Mouse (Mus musculus) MEL-GATA-1-ER (cell line): ENCODE results near the gene Gm42906.

Experiments
- DNase-seq: peaks from one replicate; pipeline ENCODE4 v3.0.0-alpha.2; 2012; ENCODE audit warnings: low read depth; ENCODE audit errors: extremely low read depth

Gm42906 gene

GRCm38 (mm10) chr5:151299576-151299975, 128.4 kb downstream of the Gm42906 start:
- DNase-seq: no peak

- DNase-seq: no peak
Observed at GRCm38 (mm10) chr5:151298371-151298770, 129.6 kb downstream of the Gm42906 start.

- no peak for DNase-seq
Observed at GRCm38 (mm10) chr5:151296244-151296643, 131.7 kb downstream of the Gm42906 start.

- no peak for DNase-seq
Observed at GRCm38 (mm10) chr5:151293591-151293990, 134.4 kb downstream of the Gm42906 start.

- DNase-seq: peak; percentile 11
Observed at GRCm38 (mm10) chr5:151292310-151292709, 135.7 kb downstream of the Gm42906 start.

- no peak for DNase-seq
Observed at GRCm38 (mm10) chr5:151286331-151286730, 141.6 kb downstream of the Gm42906 start.

- no peak for DNase-seq
Observed at GRCm38 (mm10) chr5:151279531-151279930, 148.4 kb downstream of the Gm42906 start.

- no peak for DNase-seq
Observed at GRCm38 (mm10) chr5:151277927-151278326, 150.0 kb downstream of the Gm42906 start.

GRCm38 (mm10) chr5:151275986-151276385, 152.0 kb downstream of the Gm42906 start:
- no peak for DNase-seq

- no peak for DNase-seq
Observed at GRCm38 (mm10) chr5:151274265-151274664, 153.7 kb downstream of the Gm42906 start.

- no peak for DNase-seq
Observed at GRCm38 (mm10) chr5:151270815-151271214, 157.1 kb downstream of the Gm42906 start.

GRCm38 (mm10) chr5:151266896-151267634, 160.9 kb downstream of the Gm42906 start:
- DNase-seq: no peak

GRCm38 (mm10) chr5:151261558-151261957, 166.4 kb downstream of the Gm42906 start:
- no peak for DNase-seq

- no peak for DNase-seq
Observed at GRCm38 (mm10) chr5:151252213-151252612, 175.8 kb downstream of the Gm42906 start.

- DNase-seq: no peak
Observed at GRCm38 (mm10) chr5:151251656-151252055, 176.3 kb downstream of the Gm42906 start.

- no peak for DNase-seq
Observed at GRCm38 (mm10) chr5:151248671-151249620, 179.0 kb downstream of the Gm42906 start.

- no peak for DNase-seq
Observed at GRCm38 (mm10) chr5:151248084-151248483, 179.9 kb downstream of the Gm42906 start.

GRCm38 (mm10) chr5:151247115-151247875, 180.7 kb downstream of the Gm42906 start:
- no peak for DNase-seq

GRCm38 (mm10) chr5:151246287-151246686, 181.7 kb downstream of the Gm42906 start:
- DNase-seq: no peak

GRCm38 (mm10) chr5:151245571-151245970, 182.4 kb downstream of the Gm42906 start:
- DNase-seq: no peak

GRCm38 (mm10) chr5:151238730-151239129, 189.2 kb downstream of the Gm42906 start:
- DNase-seq: no peak
